Mouse (Mus musculus): ENCODE results near the gene Gm21987. TPM values are rescaled to one million over a fixed set of nuclear protein-coding genes. Genes with fewer than 3 reads are reported as not detected.

Gm21987 gene
- polyA plus RNA-seq, 1 experiment from 2014 or later = not detected

- 84% methylated on average over 20 of the region's 20 CpGs for WGBS
- no peak for ATAC-seq (ENCODE audit: insufficient read depth, low FRiP score, low TSS enrichment)
These were observed 15.8 kb downstream of the Gm21987 start for GRCm38 (mm10) chr16:38362493-38363255.

GRCm38 (mm10) chr16:38363256-38363595 is 16.4 kb downstream of the Gm21987 start:
- ATAC-seq (ENCODE audit: insufficient read depth, low FRiP score, low TSS enrichment) (no peak), DNase-seq (ENCODE audit: low spot score) (no peak)
- H3K9me3 ChIP-seq (ENCODE audit: control insufficient read depth, low read length) = no peaks in the 10 kb centered on the region
- H3K9ac ChIP-seq (ENCODE audit: low read length) = no peak overlapping the region
- H3K4me2 ChIP-seq (ENCODE audit: low read depth) = no peak overlapping the region
- H3K27me3 ChIP-seq (ENCODE audit: control insufficient read depth, insufficient read depth, low read length) = no peaks in the 10 kb centered on the region
- no peaks in the 10 kb centered on the region for H3K4me1 ChIP-seq (ENCODE audit: control insufficient read depth, insufficient read depth, low read length)
- no peak overlapping the region for H3K27ac ChIP-seq (ENCODE audit: low read depth, low read length)
- H3K4me3 ChIP-seq (ENCODE audit: low read depth, low read length) = no peak overlapping the region
- 86% methylated on average over 3 of the region's 3 CpGs for WGBS
- H3K36me3 ChIP-seq (ENCODE audit: control insufficient read depth, insufficient read depth, low read length) = no peaks in the 10 kb centered on the region

More at GRCm38 (mm10) chr16:38362493-38363255, 15.8 kb downstream of the Gm21987 start:
- Histone ChIP-seq H3K27ac (ENCODE audit: low read depth, low read length) (no peak overlapping the region), H3K9ac (ENCODE audit: low read length) (no peak overlapping the region), H3K4me3 (ENCODE audit: low read depth, low read length) (no peak overlapping the region), H3K4me2 (ENCODE audit: low read depth) (no peak overlapping the region), H3K4me1 (ENCODE audit: control insufficient read depth, insufficient read depth, low read length) (no peaks in the 10 kb centered on the region), H3K9me3 (ENCODE audit: control insufficient read depth, low read length) (no peaks in the 10 kb centered on the region), H3K36me3 (ENCODE audit: control insufficient read depth, insufficient read depth, low read length) (no peaks in the 10 kb centered on the region), H3K27me3 (ENCODE audit: control insufficient read depth, insufficient read depth, low read length) (no peaks in the 10 kb centered on the region)
- no peak for DNase-seq (ENCODE audit: low spot score)

- H3K9ac ChIP-seq (ENCODE audit: low read length) = no peak overlapping the region
These were observed 16.8 kb downstream of the Gm21987 start for GRCm38 (mm10) chr16:38363657-38364056.

GRCm38 (mm10) chr16:38365390-38365789 is 18.6 kb downstream of the Gm21987 start:
- Histone ChIP-seq H3K4me2 (ENCODE audit: low read depth) (no peak overlapping the region), H3K27ac (ENCODE audit: low read depth, low read length) (no peak overlapping the region), H3K36me3 (ENCODE audit: control insufficient read depth, insufficient read depth, low read length) (no peaks in the 10 kb centered on the region), H3K4me3 (ENCODE audit: low read depth, low read length) (no peak overlapping the region), H3K9ac (ENCODE audit: low read length) (no peak overlapping the region), H3K9me3 (ENCODE audit: control insufficient read depth, low read length) (no peaks in the 10 kb centered on the region), H3K27me3 (ENCODE audit: control insufficient read depth, insufficient read depth, low read length) (no peaks in the 10 kb centered on the region), H3K4me1 (ENCODE audit: control insufficient read depth, insufficient read depth, low read length) (no peaks in the 10 kb centered on the region)
- 87% methylated on average over 10 of the region's 10 CpGs for WGBS
- ATAC-seq (ENCODE audit: insufficient read depth, low FRiP score, low TSS enrichment) (no peak), DNase-seq (ENCODE audit: low spot score) (no peak)

More at GRCm38 (mm10) chr16:38363657-38364056, 16.8 kb downstream of the Gm21987 start:
- H3K9me3 ChIP-seq (ENCODE audit: control insufficient read depth, low read length) = no peaks in the 10 kb centered on the region
- no peaks in the 10 kb centered on the region for H3K36me3 ChIP-seq (ENCODE audit: control insufficient read depth, insufficient read depth, low read length)
- no peak for DNase-seq (ENCODE audit: low spot score)
- H3K4me3 ChIP-seq (ENCODE audit: low read depth, low read length) = no peak overlapping the region
- no peak overlapping the region for H3K4me2 ChIP-seq (ENCODE audit: low read depth)
- ATAC-seq (ENCODE audit: insufficient read depth, low FRiP score, low TSS enrichment) = no peak
- H3K4me1 ChIP-seq (ENCODE audit: control insufficient read depth, insufficient read depth, low read length) = no peaks in the 10 kb centered on the region
- no peaks in the 10 kb centered on the region for H3K27me3 ChIP-seq (ENCODE audit: control insufficient read depth, insufficient read depth, low read length)
- H3K27ac ChIP-seq (ENCODE audit: low read depth, low read length) = no peak overlapping the region
- 92% methylated on average over 7 of the region's 7 CpGs for WGBS

GRCm38 (mm10) chr16:38366231-38366630 is 19.4 kb downstream of the Gm21987 start:
- ATAC-seq (ENCODE audit: insufficient read depth, low FRiP score, low TSS enrichment) = no peak
- H3K9ac ChIP-seq (ENCODE audit: low read length) = no peak overlapping the region
- no peaks in the 10 kb centered on the region for H3K4me1 ChIP-seq (ENCODE audit: control insufficient read depth, insufficient read depth, low read length)
- H3K9me3 ChIP-seq (ENCODE audit: control insufficient read depth, low read length) = no peaks in the 10 kb centered on the region
- H3K27ac ChIP-seq (ENCODE audit: low read depth, low read length) = no peak overlapping the region
- H3K36me3 ChIP-seq (ENCODE audit: control insufficient read depth, insufficient read depth, low read length) = no peaks in the 10 kb centered on the region
- 94% methylated on average over 4 of the region's 4 CpGs for WGBS
- DNase-seq (ENCODE audit: low spot score) = no peak
- H3K27me3 ChIP-seq (ENCODE audit: control insufficient read depth, insufficient read depth, low read length) = no peaks in the 10 kb centered on the region
- no peak overlapping the region for H3K4me3 ChIP-seq (ENCODE audit: low read depth, low read length)
- no peak overlapping the region for H3K4me2 ChIP-seq (ENCODE audit: low read depth)

GRCm38 (mm10) chr16:38368336-38368735 is 21.5 kb downstream of the Gm21987 start:
- no peak overlapping the region for H3K9ac ChIP-seq (ENCODE audit: low read length)
- H3K4me3 ChIP-seq (ENCODE audit: low read depth, low read length) = no peak overlapping the region
- no peaks in the 10 kb centered on the region for H3K9me3 ChIP-seq (ENCODE audit: control insufficient read depth, low read length)
- no peaks in the 10 kb centered on the region for H3K4me1 ChIP-seq (ENCODE audit: control insufficient read depth, insufficient read depth, low read length)
- no peak for ATAC-seq (ENCODE audit: insufficient read depth, low FRiP score, low TSS enrichment)
- H3K4me2 ChIP-seq (ENCODE audit: low read depth) = no peak overlapping the region
- WGBS = 68% methylated on average over 10 of the region's 10 CpGs
- DNase-seq (ENCODE audit: low spot score) = no peak
- no peaks in the 10 kb centered on the region for H3K27me3 ChIP-seq (ENCODE audit: control insufficient read depth, insufficient read depth, low read length)
- H3K36me3 ChIP-seq (ENCODE audit: control insufficient read depth, insufficient read depth, low read length) = no peaks in the 10 kb centered on the region
- H3K27ac ChIP-seq (ENCODE audit: low read depth, low read length) = no peak overlapping the region

GRCm38 (mm10) chr16:38369000-38369399 is 22.2 kb downstream of the Gm21987 start:
- WGBS = 90% methylated on average over 7 of the region's 7 CpGs
- Histone ChIP-seq H3K9ac (ENCODE audit: low read length) (no peak overlapping the region), H3K27me3 (ENCODE audit: control insufficient read depth, insufficient read depth, low read length) (no peaks in the 10 kb centered on the region), H3K4me3 (ENCODE audit: low read depth, low read length) (no peak overlapping the region), H3K9me3 (ENCODE audit: control insufficient read depth, low read length) (no peaks in the 10 kb centered on the region), H3K4me1 (ENCODE audit: control insufficient read depth, insufficient read depth, low read length) (no peaks in the 10 kb centered on the region), H3K36me3 (ENCODE audit: control insufficient read depth, insufficient read depth, low read length) (no peaks in the 10 kb centered on the region), H3K27ac (ENCODE audit: low read depth, low read length) (no peak overlapping the region), H3K4me2 (ENCODE audit: low read depth) (no peak overlapping the region)
- DNase-seq (ENCODE audit: low spot score) (no peak), ATAC-seq (ENCODE audit: insufficient read depth, low FRiP score, low TSS enrichment) (no peak)

- H3K9ac ChIP-seq (ENCODE audit: low read length) = no peak overlapping the region
- H3K36me3 ChIP-seq (ENCODE audit: control insufficient read depth, insufficient read depth, low read length) = no peaks in the 10 kb centered on the region
- no peak for DNase-seq (ENCODE audit: low spot score)
- H3K27me3 ChIP-seq (ENCODE audit: control insufficient read depth, insufficient read depth, low read length) = no peaks in the 10 kb centered on the region
- 88% methylated on average over 8 of the region's 8 CpGs for WGBS
- no peak overlapping the region for H3K27ac ChIP-seq (ENCODE audit: low read depth, low read length)
- no peaks in the 10 kb centered on the region for H3K9me3 ChIP-seq (ENCODE audit: control insufficient read depth, low read length)
- ATAC-seq (ENCODE audit: insufficient read depth, low FRiP score, low TSS enrichment) = no peak
- H3K4me3 ChIP-seq (ENCODE audit: low read depth, low read length) = no peak overlapping the region
- H3K4me2 ChIP-seq (ENCODE audit: low read depth) = no peak overlapping the region
- no peaks in the 10 kb centered on the region for H3K4me1 ChIP-seq (ENCODE audit: control insufficient read depth, insufficient read depth, low read length)
These were observed 22.6 kb downstream of the Gm21987 start for GRCm38 (mm10) chr16:38369431-38369830.

- Histone ChIP-seq H3K4me2 (ENCODE audit: low read depth) (no peak overlapping the region), H3K4me1 (ENCODE audit: control insufficient read depth, insufficient read depth, low read length) (no peaks in the 10 kb centered on the region), H3K4me3 (ENCODE audit: low read depth, low read length) (no peak overlapping the region), H3K9me3 (ENCODE audit: control insufficient read depth, low read length) (no peaks in the 10 kb centered on the region), H3K9ac (ENCODE audit: low read length) (no peak overlapping the region), H3K27me3 (ENCODE audit: control insufficient read depth, insufficient read depth, low read length) (no peaks in the 10 kb centered on the region), H3K36me3 (ENCODE audit: control insufficient read depth, insufficient read depth, low read length) (no peaks in the 10 kb centered on the region), H3K27ac (ENCODE audit: low read depth, low read length) (no peak overlapping the region)
- ATAC-seq (ENCODE audit: insufficient read depth, low FRiP score, low TSS enrichment) (no peak), DNase-seq (ENCODE audit: low spot score) (no peak)
- WGBS = 90% methylated on average over 4 of the region's 4 CpGs
These were observed 23.2 kb downstream of the Gm21987 start for GRCm38 (mm10) chr16:38369992-38370484.

Data from neural tube, embryonic 11.5 days (tissue).